Mouse (Mus musculus) kidney, adult 10 weeks (tissue): ENCODE measurements around the gene Rin2. TPM values are rescaled to one million over a fixed set of nuclear protein-coding genes. Genes with fewer than 3 reads are reported as not detected.

Source experiments
- polyA plus RNA-seq: library from polyadenylated mRNA; stranded (reverse); fragments of 350-450 nt; fragmentation: Illumina TruSeq; extraction: RNeasy Lipid Tissue Mini Kit (QIAGEN cat#74804); gene quantifications from one replicate; pipeline ENCODE4 v1.2.3, GENCODE M21; 2014; ENCODE audit warnings: low read depth, low replicate concordance

The Rin2 gene
- polyA plus RNA-seq, result 65.2 TPM

DNA sequence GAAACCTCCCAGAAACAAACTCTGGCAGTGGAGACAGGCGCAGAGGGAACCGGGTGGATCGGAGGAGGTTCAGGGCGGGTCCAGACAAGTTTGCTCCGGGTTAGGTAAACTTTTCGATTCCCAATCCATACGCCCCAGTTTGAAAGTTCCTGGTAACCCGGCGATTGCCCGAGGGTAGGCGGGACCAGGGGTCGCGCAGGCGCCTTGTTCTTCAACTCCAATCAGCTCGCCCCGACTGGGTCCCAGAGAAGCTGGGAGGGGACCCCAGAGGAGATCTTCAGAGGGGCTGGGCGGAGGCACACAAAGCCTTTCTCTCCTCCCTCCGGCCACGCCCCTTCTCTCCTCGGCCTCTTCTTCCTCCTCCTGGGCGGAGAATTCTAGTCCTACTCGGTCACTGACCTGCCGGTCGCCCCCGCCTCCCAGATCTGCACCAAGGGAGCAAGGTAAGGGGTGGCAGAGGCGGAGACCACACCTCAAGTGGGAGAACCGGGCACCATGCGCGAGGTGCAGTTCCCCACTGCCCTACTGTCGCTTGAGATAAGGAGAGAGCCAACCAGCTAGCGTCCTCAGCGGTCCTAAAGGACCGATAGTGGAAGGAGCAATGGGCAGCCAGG lies at the start of gene Rin2:
Gene Rin2 (plus strand): TSS at position 74 of the 614 bp plus-strand sequence.

DNA sequence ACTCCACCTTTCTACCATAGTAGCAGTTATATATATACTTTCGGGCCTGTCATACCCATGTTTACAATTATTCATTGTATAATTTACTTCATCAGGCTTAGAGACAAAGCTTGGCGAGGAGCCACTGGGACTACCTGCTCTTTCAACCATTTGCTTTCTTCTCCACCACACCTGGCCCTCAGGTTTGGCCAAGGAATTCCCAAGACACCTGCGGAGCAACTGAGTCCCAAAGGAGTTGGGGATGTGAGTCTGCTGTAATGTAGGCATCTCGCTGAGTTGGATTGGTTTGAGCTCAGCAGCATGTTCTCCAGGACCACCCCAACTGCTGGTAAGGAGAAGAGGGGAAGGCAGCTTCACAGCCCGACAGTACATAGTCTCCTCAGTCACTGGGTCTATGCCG lies 226.8 kb downstream of the Rin2 start, which contains the start of gene Naa20:
Gene Naa20 (plus strand): TSS at position 239 of the 400 bp plus-strand sequence.

DNA sequence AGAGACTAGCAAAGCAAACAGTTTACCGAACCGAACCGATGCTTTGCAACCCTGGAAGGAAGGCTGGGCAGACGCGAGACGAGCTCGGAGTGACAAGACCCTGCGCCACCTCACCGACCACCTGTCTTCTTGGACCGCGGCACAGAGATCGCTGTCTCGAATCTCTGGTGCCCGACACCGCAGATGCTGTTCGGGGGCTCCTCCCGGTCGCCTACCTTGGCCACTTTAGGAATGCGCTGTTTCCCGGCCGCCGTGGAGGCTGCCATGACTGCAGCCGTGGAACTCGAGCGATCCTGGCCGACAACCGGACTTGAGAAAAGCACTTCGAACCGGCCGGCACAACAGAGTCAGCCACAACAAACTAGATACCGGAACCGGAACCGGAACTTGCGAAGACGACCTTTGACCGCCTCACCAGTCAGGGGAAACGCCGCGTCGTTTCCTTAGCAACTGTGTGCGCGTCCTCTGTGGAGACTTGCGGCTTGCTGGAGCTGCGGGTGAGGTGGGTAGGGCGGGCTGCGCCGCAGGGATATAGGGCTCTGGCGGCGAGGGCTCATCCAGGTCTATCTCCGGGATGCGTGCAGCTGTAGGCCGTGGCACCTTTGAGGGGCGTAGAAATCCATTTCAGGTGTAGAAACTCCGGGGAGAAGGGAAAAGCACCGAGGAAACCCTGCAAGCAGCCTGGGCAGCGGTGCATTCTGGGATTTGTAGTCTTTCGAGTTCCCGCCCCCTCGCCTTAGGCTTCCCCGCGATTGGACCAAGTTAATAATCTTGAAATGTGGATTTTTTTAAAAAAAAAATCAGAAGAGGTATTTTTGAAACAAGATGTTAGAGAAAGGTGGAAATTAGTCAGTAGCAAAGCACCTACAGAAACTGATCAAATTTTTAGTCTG lies 259.6 kb downstream of the Rin2 start, which contains the start of the genes Cfap61 and Crnkl1:
Gene Cfap61 (plus strand): TSS at position 446 of the 893 bp plus-strand sequence.
Gene Crnkl1 (minus strand): TSS at position 676 of the 893 bp plus-strand sequence.

Other genes with a start within 250 kb of the Rin2 start
- gene Naa20, start 226.9 kb downstream of the Rin2 start, polyA plus RNA-seq, result 173 TPM